Mouse (Mus musculus): ENCODE measurements around the gene Fam43a. TPM values are rescaled to one million over a fixed set of nuclear protein-coding genes. Genes with fewer than 3 reads are reported as not detected.

The Fam43a gene
- polyA plus RNA-seq, 1 experiment, result 5.1 TPM

DNA sequence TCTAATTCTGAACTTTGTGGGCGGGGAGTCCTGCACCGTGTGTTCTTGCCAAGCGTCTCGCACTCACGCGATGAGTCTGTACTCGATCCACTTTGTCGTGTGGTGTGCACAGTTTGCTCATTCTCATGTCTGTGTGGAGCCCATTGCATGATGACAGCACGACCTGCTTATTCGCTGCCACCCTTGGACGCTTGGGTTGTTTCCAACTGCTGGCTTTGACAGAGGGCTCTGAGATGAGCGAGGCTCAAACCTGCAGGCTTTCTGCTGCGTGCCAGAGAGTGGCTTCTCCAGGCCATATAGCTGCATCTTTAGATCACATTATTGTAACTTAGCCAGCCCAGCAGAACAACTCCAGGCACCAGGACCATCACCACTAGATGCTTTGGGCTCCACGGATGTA lies 39.1 kb downstream of the Fam43a start:
- Histone ChIP-seq H3K27ac (replicated peaks; ENCODE audit: low read depth, low read length) (no peak overlapping the region), H3K4me1 (ENCODE audit: control insufficient read depth, insufficient read depth, insufficient read length, low read length) (no peaks in the 10 kb centered on the region), H3K4me3 (ENCODE audit: insufficient read depth, low read depth, low read length) (no peak overlapping the region)

DNA sequence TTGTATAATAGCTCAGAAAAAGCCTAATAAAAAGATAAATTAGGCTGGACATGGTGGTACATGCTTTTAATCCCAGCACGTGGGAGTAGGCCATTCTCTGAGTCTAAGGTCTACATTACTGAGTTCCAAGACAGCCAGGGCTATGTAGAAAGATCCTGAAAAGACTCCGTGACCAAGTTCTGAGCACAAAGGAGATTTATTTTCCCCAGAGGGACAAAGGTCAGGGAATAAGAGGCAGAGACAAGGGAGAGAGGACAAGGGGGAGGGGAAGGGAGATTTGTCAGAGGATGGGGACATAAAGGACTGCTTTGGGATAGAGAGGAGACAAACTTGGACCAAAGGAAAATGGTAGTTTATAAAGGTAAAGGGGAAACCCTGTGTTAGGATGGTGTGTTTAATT lies 41.1 kb downstream of the Fam43a start:
- Histone ChIP-seq H3K4me3 (ENCODE audit: insufficient read depth, low read depth, low read length) (no peak overlapping the region), H3K27ac (replicated peaks; ENCODE audit: low read depth, low read length) (no peak overlapping the region), H3K4me1 (ENCODE audit: control insufficient read depth, insufficient read depth, insufficient read length, low read length) (no peaks in the 10 kb centered on the region)

DNA sequence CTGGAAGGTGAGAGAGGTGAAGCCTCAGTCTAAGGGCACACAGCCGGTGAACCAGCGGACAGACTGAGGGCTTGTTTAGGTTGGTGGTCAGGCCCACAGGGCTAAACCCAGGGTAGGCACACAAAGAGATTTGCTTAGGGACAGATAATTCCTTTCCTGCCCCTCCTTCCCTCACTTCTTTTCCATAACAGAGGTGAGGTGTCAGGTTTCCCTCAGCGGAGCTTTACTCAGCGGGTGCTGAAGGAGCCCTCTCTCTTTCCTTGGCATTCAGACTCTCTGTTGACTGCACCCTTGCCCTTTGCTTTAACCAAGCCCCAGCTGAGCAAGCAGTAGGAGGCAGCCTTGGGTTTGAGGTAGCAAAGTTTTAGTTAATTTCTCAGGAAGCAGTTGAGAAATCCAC lies 41.9 kb downstream of the Fam43a start:
- Histone ChIP-seq H3K27ac (replicated peaks; ENCODE audit: low read depth, low read length) (no peak overlapping the region), H3K4me3 (ENCODE audit: insufficient read depth, low read depth, low read length) (no peak overlapping the region), H3K4me1 (ENCODE audit: control insufficient read depth, insufficient read depth, insufficient read length, low read length) (no peaks in the 10 kb centered on the region)

DNA sequence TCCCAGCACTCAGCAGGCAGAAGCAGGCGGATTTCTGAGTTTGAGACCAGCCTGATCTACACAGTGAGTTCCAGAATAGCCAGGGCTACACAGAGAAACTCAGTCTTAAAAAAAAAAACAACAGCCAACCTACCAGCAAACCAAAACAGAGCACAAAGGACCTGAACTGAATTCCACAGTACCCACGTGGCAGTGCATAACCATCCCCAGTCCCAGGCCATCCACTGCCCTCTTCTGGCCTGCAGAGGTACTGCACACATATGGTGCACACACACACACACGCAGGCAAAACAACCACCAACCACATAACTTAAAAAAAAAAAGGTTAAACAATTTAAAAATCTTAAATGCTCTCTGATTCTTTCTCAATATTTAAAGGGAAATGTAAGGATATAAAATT lies 42.7 kb downstream of the Fam43a start:
- Histone ChIP-seq H3K27ac (replicated peaks; ENCODE audit: low read depth, low read length) (no peak overlapping the region), H3K4me3 (ENCODE audit: insufficient read depth, low read depth, low read length) (no peak overlapping the region)

DNA sequence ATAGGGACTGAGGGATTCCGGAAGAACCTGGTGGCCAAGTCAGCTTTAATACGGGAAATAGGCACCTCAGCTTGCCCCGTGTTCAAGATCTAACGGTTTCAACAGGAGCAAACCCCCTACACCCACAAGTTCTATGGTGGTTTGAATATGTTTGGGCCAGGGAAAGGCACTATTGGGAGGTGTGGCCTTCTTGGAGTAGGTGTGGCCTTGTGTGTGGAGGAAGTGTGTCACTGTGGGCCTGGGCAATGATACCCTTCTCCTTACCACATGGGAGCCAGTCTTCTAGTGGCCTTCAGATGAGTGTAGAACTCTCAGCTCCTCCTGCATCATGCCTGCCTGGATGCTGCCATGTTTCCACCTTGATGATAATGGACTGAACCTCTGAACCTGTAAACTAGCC lies 45.5 kb downstream of the Fam43a start:
- no peak overlapping the region for H3K4me3 ChIP-seq (ENCODE audit: insufficient read depth, low read depth, low read length)
- H3K27ac ChIP-seq (replicated peaks; ENCODE audit: low read depth, low read length), result no peak overlapping the region
- H3K4me1 ChIP-seq (ENCODE audit: control insufficient read depth, insufficient read depth, insufficient read length, low read length), result no peaks in the 10 kb centered on the region

More for the DNA sequence above, 42.7 kb downstream of the Fam43a start:
- H3K4me1 ChIP-seq (ENCODE audit: control insufficient read depth, insufficient read depth, insufficient read length, low read length), result no peaks in the 10 kb centered on the region

DNA sequence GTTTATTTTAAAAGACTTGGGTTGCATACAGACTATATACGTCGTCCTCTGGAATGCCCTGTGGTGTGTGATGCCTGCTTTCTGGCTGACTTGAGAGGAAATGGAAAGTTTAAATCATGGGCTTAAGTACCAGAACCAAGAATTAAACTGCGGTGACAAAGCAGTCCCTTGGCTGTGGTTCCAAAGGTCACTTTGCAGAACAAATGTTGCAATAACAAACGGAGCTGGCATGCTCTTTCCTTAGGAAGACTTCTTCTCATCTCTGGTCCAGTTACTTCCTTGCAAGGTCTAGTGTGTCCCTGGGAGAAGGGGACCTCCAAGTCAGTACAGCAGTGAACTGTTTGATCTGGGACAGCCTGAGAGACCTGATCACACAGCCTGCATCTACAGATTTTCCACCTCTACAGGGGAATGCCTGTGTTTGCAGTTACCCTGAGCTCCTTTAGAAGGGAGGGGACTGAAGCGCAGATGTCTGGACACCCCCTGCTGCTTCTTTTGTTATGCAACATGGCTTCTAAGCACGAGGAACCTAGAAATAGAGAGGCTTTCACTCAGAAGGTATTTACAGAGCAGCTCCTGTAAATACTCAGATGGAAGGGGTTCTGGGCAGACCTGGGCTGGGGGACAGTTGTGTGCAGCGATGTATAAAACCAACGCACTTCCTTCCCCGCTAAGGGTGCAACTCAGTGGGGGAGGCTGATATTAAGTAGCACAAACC lies 46.5 kb downstream of the Fam43a start:
- Histone ChIP-seq H3K4me3 (ENCODE audit: insufficient read depth, low read depth, low read length) (no peak overlapping the region), H3K4me1 (ENCODE audit: control insufficient read depth, insufficient read depth, insufficient read length, low read length) (no peaks in the 10 kb centered on the region), H3K27ac (replicated peaks; ENCODE audit: low read depth, low read length) (no peak overlapping the region)

DNA sequence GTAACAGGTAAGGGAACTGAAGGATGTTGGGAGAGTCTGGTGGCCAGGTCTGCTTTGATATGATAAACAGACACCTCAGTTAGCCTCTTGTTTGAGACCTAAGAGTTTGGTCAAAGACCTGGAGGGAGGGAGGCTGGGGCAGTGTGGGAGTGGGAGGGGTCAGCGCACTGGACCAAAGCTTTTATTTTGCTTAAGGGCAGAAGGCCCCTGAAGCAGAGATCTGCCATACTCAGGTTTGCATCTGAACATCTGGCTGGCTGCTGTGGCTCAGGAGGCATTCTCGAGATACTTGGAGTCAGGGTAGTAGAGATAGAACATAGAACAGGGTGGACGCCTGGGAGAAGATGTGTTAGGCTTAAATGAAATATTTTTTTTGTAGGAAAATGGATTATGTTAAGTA lies 47.3 kb downstream of the Fam43a start:
- Histone ChIP-seq H3K4me3 (ENCODE audit: insufficient read depth, low read depth, low read length) (no peak overlapping the region), H3K27ac (replicated peaks; ENCODE audit: low read depth, low read length) (no peak overlapping the region), H3K4me1 (ENCODE audit: control insufficient read depth, insufficient read depth, insufficient read length, low read length) (no peaks in the 10 kb centered on the region)

DNA sequence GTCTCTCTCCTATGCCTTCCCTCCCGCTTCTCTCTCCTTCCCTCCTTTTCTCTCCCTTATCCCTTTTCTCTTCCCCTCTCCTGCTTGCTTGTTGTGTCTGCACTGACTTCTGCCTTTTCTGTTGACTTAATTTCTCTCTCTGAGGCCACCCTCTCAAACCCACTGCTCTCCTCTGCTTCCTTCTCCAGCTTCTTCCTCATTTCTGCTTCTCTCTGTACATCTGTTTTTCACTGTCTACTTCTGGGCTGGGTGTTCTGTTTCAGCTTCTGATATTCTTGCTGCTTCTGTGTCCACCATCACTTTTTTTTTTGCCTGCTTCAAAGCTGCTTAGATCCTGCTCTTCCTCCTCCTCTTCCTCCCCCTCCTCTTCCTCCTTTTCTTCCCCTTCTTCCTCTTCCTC lies 51.8 kb downstream of the Fam43a start:
- Histone ChIP-seq H3K27ac (replicated peaks; ENCODE audit: low read depth, low read length) (no peak overlapping the region), H3K4me1 (ENCODE audit: control insufficient read depth, insufficient read depth, insufficient read length, low read length) (peaks cover 8% of the 10 kb centered on the region; the same call in 1 of the 2 replicates), H3K4me3 (ENCODE audit: insufficient read depth, low read depth, low read length) (no peak overlapping the region)

Other genes starting within 250 kb of the Fam43a start
- gene Atp13a3, start 193.7 kb upstream of the Fam43a start, polyA plus RNA-seq (2012; ENCODE audit: insufficient read depth, insufficient read length, missing spikeins), result 21.9 and 31.4 TPM in 2 replicates
- gene Tmem44, start 48.9 kb upstream of the Fam43a start, polyA plus RNA-seq (2012; ENCODE audit: insufficient read depth, insufficient read length, missing spikeins), result 1.3 and 2.6 TPM in 2 replicates
- 8.5 and 19.7 TPM in 2 replicates for gene Lsg1, start 12.1 kb upstream of the Fam43a start, polyA plus RNA-seq (2012; ENCODE audit: insufficient read depth, insufficient read length, missing spikeins)